Mouse (Mus musculus) small intestine, adult 2 months (tissue): ENCODE measurements at regions not wholly inside any gene's neighbourhood (a gene's known extent, or its start where the extent isn't known, plus 50 kb on each side); places are given as distances from the start of the nearest gene placed in this dataset.

Source experiments
- CTCF ChIP-seq: fragments of 200-500 bp; IDR thresholded peaks from 2 replicates; pipeline ENCODE4 v1.5.1; 2012; ENCODE audit warnings: low read depth, mild to moderate bottlenecking, control low read depth, inconsistent platforms, low read length, moderate library complexity, mixed read lengths; ENCODE audit not compliant: insufficient replicate concordance, insufficient read length; ENCODE audit errors: extremely low read depth
- POLR2A ChIP-seq: fragments of 200-500 bp; IDR thresholded peaks from 2 replicates; pipeline ENCODE4 v1.6.1; 2012; ENCODE audit warnings: low read depth, mild to moderate bottlenecking, control low read depth, inconsistent platforms, low read length, moderate library complexity

DNA sequence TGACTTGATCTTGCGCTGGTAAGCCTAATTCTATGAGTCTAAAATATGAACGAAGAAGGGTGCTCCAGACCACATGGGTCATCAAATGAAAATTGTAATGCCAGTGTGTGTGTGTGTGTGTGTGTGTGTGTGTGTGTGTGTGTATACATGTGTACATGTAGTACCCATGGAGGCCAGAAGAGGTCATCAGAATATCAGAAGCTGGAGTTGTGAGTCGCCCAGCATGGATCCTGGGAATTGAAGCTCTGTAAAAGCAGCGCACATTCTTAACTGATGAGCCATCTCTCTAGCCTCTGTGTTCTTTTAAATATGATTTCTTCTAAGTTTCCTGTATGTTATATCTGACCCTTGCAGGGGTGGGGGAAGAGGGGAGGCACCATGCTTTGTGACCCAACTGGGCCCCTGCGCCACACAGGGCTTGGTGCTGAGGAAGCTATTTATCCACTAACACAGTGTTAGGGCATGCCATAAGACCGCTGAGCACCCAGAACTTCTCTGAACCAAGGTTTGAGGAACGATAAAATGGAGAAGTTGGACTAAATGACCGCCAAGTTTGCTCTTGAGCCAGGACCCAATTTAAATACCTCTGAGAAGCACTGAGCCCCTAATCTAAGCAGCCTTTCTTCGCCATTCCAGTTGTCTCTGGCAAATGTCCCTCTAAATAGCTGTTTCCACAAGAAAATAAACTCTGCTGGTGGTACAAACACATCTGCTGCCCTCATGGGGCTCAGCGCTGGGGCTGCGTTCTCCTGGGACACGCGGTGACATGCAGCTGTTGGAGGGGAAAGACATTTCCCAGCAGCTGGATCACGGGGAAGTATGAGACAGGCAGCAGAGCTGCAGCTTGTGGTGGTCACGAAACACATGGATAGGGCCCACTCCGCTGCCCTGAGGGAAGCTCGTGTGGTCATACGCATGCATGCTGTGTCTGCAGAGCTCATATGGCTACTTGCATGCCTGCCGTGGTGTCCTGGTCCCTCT, 59.6 kb upstream of the Otos start:
- no peak for TF ChIP-seq CTCF
- no peak for TF ChIP-seq POLR2A
